Mouse (Mus musculus) cerebellum, postnatal 14 days (tissue): ENCODE measurements around the gene Susd4.

Experiments
- DNase-seq, 2 experiments: peaks; one replicate each; pipeline ENCODE4 v3.0.0; 2021; ENCODE audit warnings: mixed read lengths in 2 of 2

Gene Susd4

GRCm38 (mm10) chr1:182918718-182919346, 155.2 kb downstream of the Susd4 start:
- DNase-seq = no peak

GRCm38 (mm10) chr1:182922824-182923223, 159.2 kb downstream of the Susd4 start:
- DNase-seq = no peak

GRCm38 (mm10) chr1:182926465-182926864, 162.8 kb downstream of the Susd4 start:
- DNase-seq = no peak

- no peak for DNase-seq
These were observed 164.5 kb downstream of the Susd4 start for GRCm38 (mm10) chr1:182927878-182928851.

- no peak for DNase-seq
These were observed 171.8 kb downstream of the Susd4 start for GRCm38 (mm10) chr1:182935469-182935868.

- DNase-seq = no peak
These were observed 173.9 kb downstream of the Susd4 start for GRCm38 (mm10) chr1:182937486-182938120.

GRCm38 (mm10) chr1:182941921-182942320, 178.3 kb downstream of the Susd4 start:
- DNase-seq = no peak

- DNase-seq = no peak
These were observed 180.3 kb downstream of the Susd4 start for GRCm38 (mm10) chr1:182943911-182944310.

GRCm38 (mm10) chr1:182944638-182945037, 181.0 kb downstream of the Susd4 start:
- DNase-seq = no peak

- no peak for DNase-seq
These were observed 181.9 kb downstream of the Susd4 start for GRCm38 (mm10) chr1:182945561-182945960.
